Mouse (Mus musculus) erythroblast, embryonic 14.5 days (primary cell): Measurements from ENCODE around the gene Slc6a6. TPM values are rescaled to one million over a fixed set of nuclear protein-coding genes. Genes with fewer than 3 reads are reported as not detected.

Source experiments
- H3K27me3 ChIP-seq: 2 replicates; pipeline ENCODE4 v1.6.1; 2012; ENCODE audit warnings: inconsistent platforms; ENCODE audit not compliant: control insufficient read depth
- H3K36me3 ChIP-seq: 2 replicates; pipeline ENCODE4 v1.6.1; 2012; ENCODE audit warnings: mild to moderate bottlenecking, inconsistent platforms; ENCODE audit not compliant: control insufficient read depth
- H3K4me1 ChIP-seq: 2 replicates; pipeline ENCODE4 v1.6.1; 2012; ENCODE audit warnings: inconsistent platforms; ENCODE audit not compliant: control insufficient read depth
- H3K4me3 ChIP-seq: replicated peaks from 2 replicates; pipeline ENCODE3; 2012; ENCODE audit warnings: moderate library complexity, mild to moderate bottlenecking, inconsistent platforms
- H3K9me3 ChIP-seq: 2 replicates; pipeline ENCODE4 v1.6.1; 2012; ENCODE audit warnings: low read length, inconsistent platforms, mixed read lengths; ENCODE audit not compliant: control insufficient read depth
- GATA1 ChIP-seq: IDR thresholded peaks from 2 replicates; pipeline ENCODE4 v1.6.1; 2012; ENCODE audit warnings: low read length, inconsistent platforms, mixed read lengths
- TAL1 ChIP-seq: IDR thresholded peaks from 3 replicates; pipeline ENCODE4 v1.6.1; 2012; ENCODE audit warnings: low read length, inconsistent platforms, mixed read lengths
- polyA plus RNA-seq: library from polyadenylated mRNA; stranded (reverse); fragments of >175 nt; gene quantifications from 2 replicates; pipeline ENCODE4 v1.2.3, GENCODE M21; 2012

The Slc6a6 gene
- polyA plus RNA-seq, 1 experiment = 0.45 TPM

DNA sequence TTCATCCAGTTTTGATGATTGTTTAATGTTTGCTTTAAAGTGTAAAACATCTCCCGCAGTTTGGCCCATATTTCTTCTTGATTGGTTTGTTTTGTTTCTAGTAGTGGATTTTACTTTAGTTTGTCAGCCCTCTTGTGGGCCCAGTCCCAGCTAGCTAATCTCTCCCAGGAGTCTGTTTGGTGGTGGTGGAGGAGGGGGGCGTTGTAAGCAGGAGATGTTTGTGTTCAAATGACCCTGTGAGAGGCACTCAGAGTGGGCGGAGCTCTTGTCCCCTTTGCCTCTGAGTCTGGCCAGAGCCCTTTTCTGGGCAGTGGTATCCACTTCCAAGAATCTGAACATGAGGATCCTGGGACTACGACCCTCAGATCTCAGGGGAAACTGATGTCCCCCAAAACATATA is 60.0 kb downstream of the Slc6a6 start:
- Histone ChIP-seq H3K36me3 (peaks cover 63% of the 10 kb centered on the region), H3K4me3 (no peak overlapping the region), H3K9me3 (no peaks in the 10 kb centered on the region), H3K27me3 (no peaks in the 10 kb centered on the region), H3K4me1 (no peaks in the 10 kb centered on the region)
- TF ChIP-seq GATA1 (no peak), TAL1 (no peak)

DNA sequence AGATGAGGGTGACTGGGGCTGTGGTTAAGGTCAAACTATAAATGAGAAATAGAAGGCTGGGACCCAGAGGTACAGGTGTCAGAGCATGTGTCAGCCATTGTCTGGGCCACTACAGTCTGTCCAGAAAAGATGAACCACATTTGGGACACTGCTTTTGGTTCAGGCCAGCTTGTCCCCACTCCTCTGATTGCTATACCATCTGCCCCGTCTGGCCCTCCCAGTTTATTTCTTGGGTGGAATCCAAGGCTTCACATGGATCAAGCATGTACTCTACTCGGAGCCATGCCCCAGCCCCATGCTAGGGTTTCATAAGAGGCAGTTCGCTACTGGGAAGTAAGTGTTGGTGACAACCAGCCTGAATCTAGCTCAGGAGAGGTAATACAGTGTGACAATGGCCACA is 61.4 kb downstream of the Slc6a6 start:
- Histone ChIP-seq H3K27me3 (no peaks in the 10 kb centered on the region), H3K4me3 (no peak overlapping the region), H3K36me3 (peaks cover 61% of the 10 kb centered on the region), H3K4me1 (no peaks in the 10 kb centered on the region), H3K9me3 (no peaks in the 10 kb centered on the region)
- no peak for TF ChIP-seq TAL1
- no peak for TF ChIP-seq GATA1

DNA sequence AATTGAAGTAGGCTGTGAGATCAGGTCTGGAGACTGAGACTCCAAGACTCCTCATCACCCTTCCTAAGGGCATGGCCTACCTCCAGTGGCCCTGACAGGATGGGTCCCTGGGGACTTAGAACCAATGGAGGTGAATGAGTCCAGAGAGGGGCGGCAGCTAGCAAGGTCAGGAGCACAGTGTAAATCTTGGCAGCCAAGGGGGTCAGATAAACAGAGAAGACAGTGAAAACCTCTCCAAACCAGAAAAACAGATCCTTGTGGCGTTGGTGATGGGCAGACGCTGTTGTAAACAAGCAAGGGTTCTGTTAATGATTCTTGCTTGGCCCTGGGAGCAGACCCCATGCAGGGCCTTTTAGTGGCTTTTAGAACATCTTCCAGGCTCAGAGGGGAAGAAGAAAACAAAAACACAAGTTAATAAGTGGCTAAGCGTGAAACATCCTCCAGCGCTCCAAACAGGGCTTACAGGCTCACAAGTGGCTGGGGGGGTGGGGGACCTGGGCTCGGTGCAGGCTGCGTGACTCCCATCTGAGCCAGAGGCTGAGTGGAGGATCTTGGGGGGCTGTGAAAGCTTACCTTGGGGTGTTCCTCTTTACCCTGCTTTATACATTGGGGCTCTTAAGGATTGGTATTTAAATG is 62.2 kb downstream of the Slc6a6 start:
- Histone ChIP-seq H3K4me1 (no peaks in the 10 kb centered on the region), H3K27me3 (no peaks in the 10 kb centered on the region), H3K4me3 (no peak overlapping the region), H3K36me3 (peaks cover 61% of the 10 kb centered on the region), H3K9me3 (no peaks in the 10 kb centered on the region)
- TF ChIP-seq TAL1 (no peak), GATA1 (no peak)

DNA sequence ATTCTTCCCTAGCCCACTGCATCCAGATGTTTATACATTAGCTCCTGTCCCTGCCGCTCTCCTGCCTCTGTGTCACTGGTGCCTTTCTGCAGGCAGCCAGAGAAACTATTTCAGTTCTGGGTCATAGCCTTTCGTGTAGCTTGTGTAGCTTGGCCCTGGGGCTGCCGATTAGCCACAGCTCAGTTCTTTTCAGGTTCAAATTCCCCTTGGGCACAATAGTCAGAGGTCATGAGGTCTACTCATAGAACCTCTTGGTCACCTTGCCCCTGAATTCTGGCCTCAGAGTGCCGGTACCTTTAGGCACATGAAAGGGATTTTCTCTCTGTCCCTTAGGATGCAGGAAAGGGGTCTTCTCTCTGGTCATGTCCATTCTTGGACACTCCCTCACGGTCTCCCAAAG is 62.9 kb downstream of the Slc6a6 start:
- no peaks in the 10 kb centered on the region for H3K9me3 ChIP-seq
- H3K4me3 ChIP-seq = no peak overlapping the region
- no peak for TF ChIP-seq GATA1
- TF ChIP-seq TAL1 = no peak
- peaks cover 61% of the 10 kb centered on the region for H3K36me3 ChIP-seq
- H3K27me3 ChIP-seq = no peaks in the 10 kb centered on the region
- H3K4me1 ChIP-seq = no peaks in the 10 kb centered on the region

DNA sequence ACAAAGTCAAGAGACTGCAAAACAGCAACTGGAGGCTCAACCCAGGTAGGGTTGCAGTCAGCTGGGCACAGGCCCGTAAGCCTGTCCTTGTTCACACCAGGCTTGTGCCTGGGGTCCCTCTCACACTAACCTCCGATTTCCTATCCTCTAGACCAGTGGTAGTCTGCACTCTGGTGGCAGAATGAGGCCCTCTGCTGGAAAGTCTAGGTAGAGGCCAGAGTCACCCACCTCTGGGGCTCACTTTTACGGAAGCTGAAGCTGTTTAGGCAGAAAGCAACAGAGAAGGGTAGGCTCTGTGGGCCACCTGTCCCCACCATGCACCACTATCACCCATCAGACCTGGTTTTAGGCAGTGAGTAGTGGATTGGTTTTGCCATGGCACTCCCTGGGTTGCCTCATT is 67.1 kb downstream of the Slc6a6 start:
- no peaks in the 10 kb centered on the region for H3K9me3 ChIP-seq
- H3K4me1 ChIP-seq = no peaks in the 10 kb centered on the region
- TF ChIP-seq GATA1 (no peak), TAL1 (no peak)
- H3K4me3 ChIP-seq = no peak overlapping the region
- H3K27me3 ChIP-seq = no peaks in the 10 kb centered on the region
- H3K36me3 ChIP-seq = peaks cover 54% of the 10 kb centered on the region

DNA sequence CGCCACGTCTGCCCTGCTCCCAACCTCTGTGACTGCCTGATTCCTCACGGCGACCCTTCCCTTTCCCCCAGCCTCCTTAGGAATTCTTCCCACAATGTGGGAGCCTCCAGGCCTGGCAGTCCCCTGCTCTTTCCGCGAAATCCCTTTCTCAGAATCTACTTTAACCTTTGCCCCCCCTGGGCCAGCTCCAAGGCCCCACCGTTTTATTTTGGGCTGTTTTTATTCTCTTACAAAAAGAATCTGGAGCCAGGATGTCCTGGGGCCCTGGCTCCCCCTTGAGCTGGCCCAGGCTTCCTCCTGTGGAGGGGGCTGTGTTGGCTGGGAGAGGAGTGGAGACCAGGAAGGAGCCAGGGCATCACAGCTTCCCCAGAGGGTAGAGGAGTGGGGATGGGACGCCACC is 69.0 kb downstream of the Slc6a6 start:
- H3K4me3 ChIP-seq = no peak overlapping the region
- TF ChIP-seq TAL1 (no peak), GATA1 (no peak)
- H3K4me1 ChIP-seq = no peaks in the 10 kb centered on the region
- H3K36me3 ChIP-seq = peaks cover 56% of the 10 kb centered on the region
- no peaks in the 10 kb centered on the region for H3K9me3 ChIP-seq
- no peaks in the 10 kb centered on the region for H3K27me3 ChIP-seq

DNA sequence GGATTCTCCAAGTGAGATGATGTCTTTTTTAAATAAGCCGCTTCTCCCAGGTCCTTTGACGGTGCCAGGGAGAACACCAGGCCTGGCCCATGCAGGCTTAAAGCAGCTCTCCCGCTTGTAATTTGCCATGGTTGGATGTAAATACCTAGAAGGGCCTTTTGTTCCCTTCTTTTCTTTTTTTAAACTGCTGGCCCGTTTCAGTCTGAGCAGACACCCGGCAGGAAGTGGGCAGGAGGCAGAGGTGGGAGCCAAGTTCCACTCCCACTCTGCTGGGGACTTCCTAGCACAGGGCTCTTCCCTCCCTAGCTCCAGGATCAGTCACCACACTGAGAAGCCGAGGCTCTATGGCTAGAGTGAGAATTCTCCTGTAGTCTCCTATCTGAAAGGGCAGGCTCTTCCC is 70.2 kb downstream of the Slc6a6 start:
- TF ChIP-seq GATA1 (no peak), TAL1 (no peak)
- no peak overlapping the region for H3K4me3 ChIP-seq
- H3K36me3 ChIP-seq = peaks cover 48% of the 10 kb centered on the region
- H3K27me3 ChIP-seq = no peaks in the 10 kb centered on the region
- no peaks in the 10 kb centered on the region for H3K9me3 ChIP-seq
- H3K4me1 ChIP-seq = no peaks in the 10 kb centered on the region

DNA sequence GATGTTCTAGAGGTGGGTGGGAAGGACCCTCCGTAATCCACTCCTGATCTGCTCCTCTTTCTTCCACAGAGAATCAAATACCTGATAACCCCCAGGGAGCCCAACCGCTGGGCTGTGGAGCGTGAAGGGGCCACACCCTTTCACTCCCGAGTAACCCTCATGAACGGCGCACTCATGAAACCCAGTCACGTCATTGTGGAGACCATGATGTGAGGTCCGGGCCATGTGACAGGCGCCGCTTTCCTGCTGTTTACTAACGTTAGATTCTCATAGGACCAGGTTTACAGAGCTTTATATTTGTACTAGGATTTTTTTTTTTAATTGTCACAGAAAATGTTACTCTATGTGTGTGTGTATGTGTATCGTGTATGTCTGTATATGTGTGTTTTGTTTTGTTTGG is 71.0 kb downstream of the Slc6a6 start:
- no peaks in the 10 kb centered on the region for H3K4me1 ChIP-seq
- no peaks in the 10 kb centered on the region for H3K9me3 ChIP-seq
- peaks cover 48% of the 10 kb centered on the region for H3K36me3 ChIP-seq
- TF ChIP-seq GATA1 = no peak
- no peak for TF ChIP-seq TAL1
- no peaks in the 10 kb centered on the region for H3K27me3 ChIP-seq
- H3K4me3 ChIP-seq = no peak overlapping the region

DNA sequence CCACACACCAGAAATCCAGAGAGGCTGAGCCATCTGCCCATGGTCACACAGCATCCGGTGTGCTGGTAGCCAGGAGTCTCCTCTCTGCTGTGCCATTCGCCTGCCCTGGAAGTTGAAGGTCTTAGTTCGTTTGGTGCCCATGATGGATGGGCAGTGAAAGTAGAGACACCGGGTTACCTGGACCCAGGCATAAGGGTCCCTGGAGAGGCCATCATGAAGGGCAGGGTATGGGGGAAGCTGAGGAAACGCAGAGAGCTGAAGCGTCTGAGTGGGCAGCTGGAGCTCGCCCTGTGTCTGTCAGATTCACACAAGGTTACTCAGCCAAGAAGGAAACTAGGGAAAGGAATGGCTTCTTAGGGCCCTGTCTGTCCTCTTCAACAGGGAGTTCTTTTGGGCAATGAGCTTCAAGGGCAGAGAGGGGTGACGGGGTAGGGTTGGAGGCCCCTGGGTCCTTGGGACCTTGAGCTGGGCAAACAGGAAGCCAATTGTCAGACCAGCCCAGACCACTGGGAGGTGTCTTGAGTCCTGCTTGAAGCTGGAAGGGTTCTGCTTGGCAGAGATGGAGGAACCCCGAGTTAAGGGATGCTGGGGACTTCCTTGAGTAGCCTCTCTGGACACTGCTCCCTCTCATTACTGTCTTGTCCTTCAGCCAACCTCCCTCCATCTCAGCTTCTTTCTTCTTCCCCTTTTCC is 78.3 kb downstream of the Slc6a6 start:
- H3K36me3 ChIP-seq = peaks cover 9% of the 10 kb centered on the region; the same call in 1 of the 2 replicates
- H3K4me1 ChIP-seq = no peaks in the 10 kb centered on the region
- no peaks in the 10 kb centered on the region for H3K9me3 ChIP-seq
- H3K4me3 ChIP-seq = no peak overlapping the region
- TF ChIP-seq GATA1 = no peak
- no peak for TF ChIP-seq TAL1
- no peaks in the 10 kb centered on the region for H3K27me3 ChIP-seq

DNA sequence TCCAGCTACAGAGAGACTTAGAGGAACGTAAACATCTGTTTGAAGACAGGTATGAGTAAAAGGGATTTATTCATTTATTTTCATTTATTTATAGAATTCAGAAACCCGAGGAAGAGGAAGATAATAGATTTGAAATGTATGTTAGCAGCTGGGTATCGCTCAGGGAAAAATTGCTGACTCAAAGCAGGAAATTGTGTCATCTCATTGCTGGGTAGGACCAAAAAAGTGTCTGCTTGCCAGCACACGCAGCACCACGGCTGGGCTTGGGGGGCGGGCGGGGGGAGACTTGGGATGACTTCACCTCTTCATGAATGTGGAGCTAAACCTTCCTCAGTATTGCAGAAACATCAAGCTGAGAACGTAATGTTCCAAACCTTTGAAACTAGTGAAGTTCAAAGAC is 83.7 kb downstream of the Slc6a6 start:
- Histone ChIP-seq H3K9me3 (no peaks in the 10 kb centered on the region), H3K27me3 (no peaks in the 10 kb centered on the region), H3K4me3 (no peak overlapping the region), H3K4me1 (no peaks in the 10 kb centered on the region), H3K36me3 (no peaks in the 10 kb centered on the region)
- TF ChIP-seq GATA1 (no peak), TAL1 (no peak)
